Mouse (Mus musculus) MEL (cell line): ENCODE results near the gene Orm3.

Source experiments
- CTCF ChIP-seq, 3 experiments: IDR thresholded peaks in 2 of 3; conservative IDR thresholded peaks in 1 of 3; 2 replicates each; pipeline ENCODE4 v1.5.1; 2011 to 2012; ENCODE audit warnings: low read length in 3 of 3, low read depth in 2 of 3, mild to moderate bottlenecking in 2 of 3, improper control_type of control experiment in 1 of 3, inconsistent platforms in 1 of 3, mixed read lengths in 1 of 3, moderate library complexity in 1 of 3; ENCODE audit not compliant: control insufficient read depth in 1 of 3, insufficient read depth in 1 of 3, poor library complexity in 1 of 3, severe bottlenecking in 1 of 3
- EP300 ChIP-seq, 2 experiments: IDR thresholded peaks; 2 replicates each; pipeline ENCODE4 v1.6.1; 2011; ENCODE audit warnings: improper control_type of control experiment in 2 of 2, low read length in 2 of 2, low read depth in 1 of 2, mild to moderate bottlenecking in 1 of 2
- ETS1 ChIP-seq: IDR thresholded peaks from 2 replicates; pipeline ENCODE4 v1.6.1; 2012; ENCODE audit warnings: low read depth, mild to moderate bottlenecking, inconsistent platforms, low read length, improper control_type of control experiment, moderate library complexity
- HCFC1 ChIP-seq: IDR thresholded peaks from 2 replicates; pipeline ENCODE4 v1.6.1; 2012; ENCODE audit warnings: low read depth, mild to moderate bottlenecking, inconsistent platforms, low read length, improper control_type of control experiment, moderate library complexity
- MAX ChIP-seq: IDR thresholded peaks from 2 replicates; pipeline ENCODE4 v1.6.1; 2011; ENCODE audit warnings: low read length, improper control_type of control experiment
- NRF1 ChIP-seq: IDR thresholded peaks from 2 replicates; pipeline ENCODE4 v1.6.1; 2014; ENCODE audit warnings: low read depth, mild to moderate bottlenecking, inconsistent platforms, low read length, improper control_type of control experiment, moderate library complexity; ENCODE audit not compliant: poor library complexity, insufficient read depth, severe bottlenecking
- POLR2A ChIP-seq, 2 experiments: IDR thresholded peaks; 2 replicates each; pipeline ENCODE4 v1.6.1; 2011 to 2012; ENCODE audit warnings: low read length in 2 of 2, mild to moderate bottlenecking in 2 of 2, control low read depth in 1 of 2, improper control_type of control experiment in 1 of 2, low read depth in 1 of 2, moderate library complexity in 1 of 2; ENCODE audit not compliant: control insufficient read depth in 1 of 2, insufficient read depth in 1 of 2, poor library complexity in 1 of 2
- TAL1 ChIP-seq: IDR thresholded peaks from 2 replicates; pipeline ENCODE4 v1.6.1; 2012; ENCODE audit warnings: mild to moderate bottlenecking, inconsistent platforms, low read length, moderate library complexity, mixed read lengths
- USF1 ChIP-seq: IDR thresholded peaks from 2 replicates; pipeline ENCODE4 v1.6.1; 2014; ENCODE audit warnings: low read depth, mild to moderate bottlenecking, inconsistent platforms, low read length, improper control_type of control experiment, moderate library complexity
- ZC3H11A ChIP-seq: IDR thresholded peaks from 2 replicates; pipeline ENCODE4 v1.6.1; 2012; ENCODE audit warnings: low read depth, mild to moderate bottlenecking, inconsistent platforms, low read length, improper control_type of control experiment
- ZMIZ1 ChIP-seq: IDR thresholded peaks from 2 replicates; pipeline ENCODE4 v1.6.1; 2012; ENCODE audit warnings: low read depth, mild to moderate bottlenecking, inconsistent platforms, low read length, improper control_type of control experiment, moderate library complexity

DNA sequence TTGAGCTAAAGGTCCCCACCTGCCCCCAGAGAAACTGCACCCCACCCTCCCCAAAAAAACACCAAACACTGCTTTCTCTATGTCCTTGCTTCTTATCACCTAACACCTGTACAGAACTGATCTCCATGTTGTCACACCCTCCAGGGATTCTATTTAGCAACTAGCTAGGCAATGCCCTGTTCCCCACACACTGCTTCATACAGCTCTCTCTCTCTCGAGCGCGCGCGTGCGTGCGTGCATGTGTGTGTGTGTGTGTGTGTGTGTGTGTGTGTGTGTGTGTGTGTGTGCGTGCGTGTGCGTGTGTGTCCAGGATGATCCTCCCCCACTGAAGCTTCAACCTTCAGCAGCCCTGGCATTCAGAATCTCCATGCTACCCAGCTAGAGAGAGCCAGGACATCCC, 46.1 kb downstream of the Orm3 start:
- no peak for TF ChIP-seq CTCF (IDR thresholded peaks at IDR 0.05 in 2 of 3, conservative IDR thresholded peaks at IDR 0.05 in 1 of 3; ENCODE audit: control insufficient read depth in 1 of 3, insufficient read depth in 1 of 3, low read depth in 2 of 3, low read length in 3 of 3, poor library complexity in 1 of 3, severe bottlenecking in 1 of 3)
- TF ChIP-seq EP300 (IDR thresholded peaks at IDR 0.05; ENCODE audit: low read depth in 1 of 2, low read length in 2 of 2) = no peak
- no peak for TF ChIP-seq HCFC1
- no peak for TF ChIP-seq USF1
- TF ChIP-seq POLR2A (IDR thresholded peaks at IDR 0.05; ENCODE audit: control insufficient read depth in 1 of 2, insufficient read depth in 1 of 2, low read depth in 1 of 2, low read length in 2 of 2, poor library complexity in 1 of 2) = no peak
- TF ChIP-seq MAX = no peak
- no peak for TF ChIP-seq ETS1
- TF ChIP-seq TAL1 = no peak
- TF ChIP-seq ZC3H11A = no peak
- no peak for TF ChIP-seq ZMIZ1
- TF ChIP-seq NRF1 = peak; percentile 46; the same call in 1 of the 2 replicates
